Mouse (Mus musculus) left cerebral cortex, postnatal 14 days (tissue): ENCODE results near the gene Coq5. TPM values are rescaled to one million over a fixed set of nuclear protein-coding genes. Genes with fewer than 3 reads are reported as not detected.
"Not testable (repeated sequence)": the region's sequence is repeated elsewhere in the genome, so short reads cannot be mapped to it uniquely, and the experiment has no call there.

Experiments
- DNase-seq, 2 experiments: peaks; one replicate each; pipeline ENCODE4 v3.0.0; 2021 to 2022; ENCODE audit warnings: low spot score in 2 of 2, mixed read lengths in 1 of 2
- intact Hi-C: fragments of 180-260 bp; cut with DNase I; formaldehyde crosslinking; loops from one replicate; pipeline ENCODE4 v1.15.1; 2025
- total RNA-seq, 2 experiments: library from RNA; stranded (reverse); gene quantifications; 2 replicates each; pipeline ENCODE4 v1.2.3; 2021

Gene Coq5
- total RNA-seq, 2 experiments from 2014 or later = 38.2 to 38.8 TPM

DNA sequence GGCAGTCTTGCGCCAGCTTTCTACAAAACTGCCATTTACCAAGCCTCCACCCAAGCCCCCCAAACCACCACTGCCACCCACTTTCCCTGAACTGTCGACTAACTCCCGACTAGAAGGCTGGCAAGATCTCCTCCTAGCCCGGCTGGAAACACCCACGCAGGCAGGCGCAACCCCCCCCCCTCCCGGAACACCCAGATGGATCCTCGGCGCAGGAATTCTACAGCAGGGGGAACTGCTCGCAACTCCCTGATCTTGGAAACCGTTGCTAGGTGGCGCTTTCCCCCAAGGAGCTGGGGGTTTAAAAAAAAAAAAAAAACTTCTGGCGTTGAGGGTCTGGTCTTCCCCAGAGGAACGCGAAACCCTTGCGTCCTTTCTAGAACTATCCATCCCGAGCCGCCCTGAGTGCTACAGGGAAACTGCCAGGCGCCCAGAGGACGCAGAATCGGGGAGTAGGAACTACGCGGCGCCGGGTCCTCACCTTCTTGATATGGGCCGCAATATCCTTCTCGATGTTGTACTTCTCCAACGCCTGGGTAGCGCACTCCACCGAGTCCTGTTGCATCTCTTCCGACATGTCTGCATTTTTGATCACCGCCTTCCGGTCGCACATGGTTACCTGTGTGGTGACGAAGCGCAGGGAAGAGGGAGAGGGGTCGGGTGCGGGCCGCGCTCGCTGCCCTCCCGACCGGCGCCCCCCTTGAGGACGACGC is 20.7 kb downstream of the Coq5 start:
- intact Hi-C loops = loop anchor here (1.0 to 5.0 kb wide), 2 partner anchors 19 to 42 kb away; partner anchors contain the start of genes Gatc and Triap1
- DNase-seq = peak; percentile 62 to 74

DNA sequence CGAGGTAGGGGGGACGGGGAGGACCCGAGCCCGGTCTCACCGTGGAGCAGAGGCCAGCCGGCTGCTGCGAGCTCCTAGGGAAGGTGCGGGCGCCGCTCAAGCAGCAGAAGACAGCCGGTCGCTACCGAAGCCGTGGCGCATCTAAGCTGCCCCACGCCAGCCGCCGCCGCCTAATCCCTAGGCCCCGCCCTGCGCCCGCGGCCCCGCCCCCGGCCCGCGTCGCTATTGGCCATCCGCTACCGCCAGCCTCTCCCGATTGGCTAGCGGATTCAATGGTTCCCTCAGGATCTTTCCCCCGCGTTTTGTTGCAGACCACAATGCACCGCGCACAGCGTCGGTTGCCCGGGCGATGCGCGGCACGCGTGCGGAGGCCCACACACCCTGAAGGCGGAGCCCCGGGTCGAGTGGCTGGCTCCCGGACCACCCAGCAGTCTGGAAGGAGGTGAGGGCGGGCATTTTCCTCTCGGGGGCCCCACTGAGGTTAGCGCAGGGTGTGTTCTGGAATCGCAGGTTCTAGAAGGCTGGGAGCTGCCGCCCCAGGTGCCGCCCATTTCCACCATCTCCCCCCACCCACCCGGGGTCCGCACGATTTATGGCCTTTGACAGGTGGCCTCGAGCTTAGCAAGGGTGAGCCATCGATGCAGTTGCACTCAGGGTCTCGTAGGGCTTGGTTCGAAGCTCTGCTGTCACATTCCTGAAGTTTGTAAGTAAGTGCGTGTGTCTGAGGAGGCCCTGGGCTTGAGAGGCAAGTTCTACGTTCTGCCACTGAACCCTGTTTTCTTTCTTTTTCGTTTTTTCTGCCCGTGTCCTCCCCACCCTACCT is 21.5 kb downstream of the Coq5 start, which contains the start of gene Dynll1:
Gene Dynll1 (minus strand): TSS at position 208 of the 823 bp plus-strand sequence.
- intact Hi-C loops = loop anchor here (1.0 to 5.0 kb wide), 2 partner anchors 18 to 41 kb away; partner anchors contain the start of genes Gatc and Triap1
- peak; percentile 99 to 100 for DNase-seq

DNA sequence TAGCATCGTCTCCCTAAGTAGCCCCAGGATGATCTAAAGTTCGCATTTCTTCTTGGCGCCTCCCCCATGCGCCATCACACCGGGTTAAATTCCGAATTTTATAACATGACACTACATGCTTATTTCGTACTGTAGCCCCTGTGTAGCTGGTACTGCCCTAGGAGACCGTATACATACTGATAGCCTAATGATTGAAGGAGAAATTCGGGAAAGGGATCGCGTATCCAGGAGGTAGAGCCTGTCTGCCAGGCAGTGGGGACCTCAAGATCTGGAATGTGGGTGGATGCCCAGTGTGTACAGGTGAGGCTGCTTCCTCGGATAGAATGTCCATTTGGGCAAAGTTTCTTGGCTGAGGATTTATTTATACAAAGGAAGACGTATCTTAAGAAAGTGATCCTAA is 22.1 kb downstream of the Coq5 start:
- no peak for DNase-seq
- intact Hi-C loops = loop anchor here (5.0 kb wide), 1 partner anchor 41 kb away; the partner anchor contains the start of genes Gatc and Triap1

DNA sequence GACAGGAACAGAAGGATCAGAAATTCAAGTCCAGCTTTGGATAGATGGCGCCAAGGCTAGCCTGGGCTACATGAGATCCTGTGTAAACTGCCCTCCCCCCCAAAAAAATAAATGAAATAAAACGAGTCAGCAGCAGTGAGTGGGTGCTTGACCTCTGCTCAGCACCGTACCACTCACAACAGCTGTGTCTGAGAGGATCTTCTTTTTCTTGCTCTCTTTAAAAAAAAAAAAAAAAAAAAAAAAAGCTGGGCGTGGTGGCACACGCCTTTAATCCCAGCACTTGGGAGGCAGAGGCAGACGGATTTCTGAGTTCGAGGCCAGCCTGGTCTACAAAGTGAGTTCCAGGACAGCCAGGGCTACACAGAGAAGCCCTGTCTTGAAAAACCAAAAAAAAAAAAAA is 22.7 kb downstream of the Coq5 start:
- intact Hi-C loops = loop anchor here (5.0 kb wide), 1 partner anchor 40 kb away; the partner anchor contains the start of genes Gatc and Triap1
- DNase-seq = not testable (repeated sequence)

DNA sequence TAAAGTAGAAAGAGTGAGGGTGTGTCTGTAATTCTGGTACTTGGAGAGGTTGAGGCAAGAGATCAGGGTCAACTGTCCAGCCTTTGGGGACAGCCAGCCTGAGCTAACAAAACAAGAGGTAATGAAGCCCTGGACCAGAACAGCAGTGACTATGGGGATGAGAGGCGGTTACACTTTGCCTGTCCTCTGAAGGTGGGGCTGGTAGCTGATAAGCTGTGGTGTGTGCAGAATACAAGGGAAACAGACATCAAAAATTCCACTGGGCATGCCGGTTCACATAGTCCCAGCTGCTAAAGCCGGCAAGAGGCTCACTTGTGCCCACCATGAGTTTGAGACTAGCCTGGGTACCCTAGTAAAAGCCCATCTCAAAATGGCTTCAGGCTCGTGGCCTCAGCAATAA is 32.9 kb downstream of the Coq5 start:
- no peak for DNase-seq
- intact Hi-C loops = no loop called here

DNA sequence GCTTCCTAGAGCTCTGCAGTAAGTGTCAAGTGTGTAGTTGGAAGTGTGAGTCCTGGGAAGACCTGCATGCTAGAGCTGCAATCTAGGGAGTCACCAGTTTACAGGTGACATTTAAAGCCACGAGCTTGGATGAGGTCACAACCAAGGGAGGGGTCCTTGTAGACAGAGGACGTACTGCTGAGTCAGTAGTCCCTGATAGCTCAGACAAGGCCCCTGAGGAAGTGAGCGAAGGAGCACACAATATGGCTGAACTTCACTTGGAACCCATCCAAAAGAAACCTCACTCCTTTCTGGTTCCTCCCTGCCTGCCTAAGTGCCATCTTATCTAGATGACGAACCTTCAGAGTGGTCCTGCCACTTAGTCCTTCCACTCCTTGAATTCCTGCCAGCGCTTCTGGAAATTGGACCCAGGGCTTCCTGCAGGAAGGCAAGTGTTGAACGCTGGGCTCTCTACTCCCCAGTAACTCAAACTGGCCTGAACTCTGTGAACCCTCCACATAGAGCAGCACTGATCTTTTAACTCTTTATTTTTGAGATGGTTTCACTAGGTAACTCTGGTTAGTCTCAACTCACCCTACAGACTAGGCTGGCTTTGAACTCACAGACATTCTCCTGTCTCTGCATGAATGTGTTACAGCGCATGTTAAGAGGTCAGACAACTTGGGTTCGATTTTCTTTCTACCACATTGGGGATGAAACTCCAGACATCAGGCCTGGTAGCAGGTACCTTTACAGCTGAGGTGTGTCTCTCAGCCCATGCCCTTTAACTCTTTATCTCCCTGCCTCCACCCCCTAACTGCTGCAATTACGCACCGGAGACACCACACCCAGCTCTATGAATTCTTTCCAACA is 33.6 kb downstream of the Coq5 start:
- intact Hi-C loops = no loop called here
- DNase-seq = no peak

DNA sequence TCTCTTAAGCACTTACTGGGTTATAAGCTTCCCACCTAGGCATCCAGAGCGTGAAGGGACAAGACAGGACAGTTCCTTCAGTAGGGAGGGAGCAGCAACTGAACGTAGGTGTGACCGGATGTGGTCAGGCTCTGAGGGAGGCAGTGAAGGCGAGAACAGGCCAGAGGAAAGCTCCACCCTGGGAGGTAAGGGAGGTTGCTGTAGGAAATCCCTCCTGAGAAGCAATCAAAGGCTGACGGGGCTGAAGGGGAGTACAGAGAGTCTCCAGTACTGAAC is 34.1 kb downstream of the Coq5 start:
- intact Hi-C loops = no loop called here
- DNase-seq = no peak

DNA sequence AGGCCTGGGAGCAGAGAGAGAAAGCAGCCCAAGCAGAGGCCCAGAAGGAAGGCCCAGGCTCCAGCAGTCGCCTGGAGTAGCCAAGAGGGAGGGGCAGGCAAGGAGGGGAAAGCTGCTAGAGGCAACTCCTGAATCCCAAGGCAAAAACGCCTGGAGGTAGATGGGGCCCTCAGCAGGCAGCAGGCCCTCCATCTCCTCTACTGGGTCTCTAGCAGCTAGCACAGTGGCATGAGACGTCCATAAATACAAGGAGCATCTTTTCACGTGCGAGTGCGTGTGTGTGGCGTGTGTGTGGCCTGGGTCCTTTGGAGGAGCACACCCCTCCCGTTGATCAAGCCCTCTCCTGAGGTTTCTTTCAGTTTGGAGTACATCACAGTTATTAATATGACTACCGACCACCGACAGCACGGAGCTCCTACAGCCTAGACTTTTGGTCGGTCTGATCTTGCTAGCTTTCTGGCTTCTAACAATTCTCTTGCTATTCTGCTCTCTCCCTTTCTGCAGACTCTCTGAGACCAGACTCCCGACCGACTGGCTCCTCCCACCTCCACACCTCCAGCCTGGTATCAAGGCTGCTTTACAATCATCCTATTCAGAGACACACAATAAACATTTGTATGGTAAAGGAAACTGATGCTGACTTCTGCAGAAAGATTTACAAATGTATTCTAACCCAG is 37.6 kb downstream of the Coq5 start:
- intact Hi-C loops = no loop called here
- no peak for DNase-seq

DNA sequence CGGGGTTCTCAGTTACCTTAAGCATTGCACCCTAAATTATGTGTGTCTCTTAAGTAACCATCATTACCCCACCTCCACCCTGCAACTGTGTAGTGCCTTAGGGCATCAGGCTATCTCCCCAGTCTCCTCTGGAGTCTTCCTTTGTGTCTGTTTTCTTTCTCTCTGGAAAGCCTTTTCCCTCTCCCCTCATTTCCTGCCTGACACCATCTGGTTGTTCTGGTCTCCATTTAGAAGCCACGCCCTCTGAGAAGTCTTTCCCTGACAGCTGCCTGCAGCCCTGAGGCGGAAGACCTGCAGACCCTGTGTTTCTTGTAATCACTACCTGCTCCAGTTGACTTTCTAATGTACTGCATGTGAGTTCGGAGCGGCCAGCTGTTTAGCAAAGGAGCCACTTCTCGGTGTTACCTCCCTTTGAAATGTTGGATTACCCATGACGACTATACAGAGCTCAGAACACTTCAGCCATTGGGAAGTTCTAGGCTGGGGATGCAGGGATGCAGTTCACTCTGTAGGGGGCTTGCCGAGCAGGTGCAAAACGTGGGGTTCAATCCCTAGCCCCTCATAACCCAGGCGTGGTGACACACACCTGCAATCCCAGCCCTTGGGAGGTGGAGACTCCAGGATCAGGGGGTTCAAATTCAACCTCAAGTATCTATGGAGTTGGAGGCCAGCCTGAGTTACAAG is 38.3 kb downstream of the Coq5 start:
- no peak for DNase-seq
- intact Hi-C loops = no loop called here

DNA sequence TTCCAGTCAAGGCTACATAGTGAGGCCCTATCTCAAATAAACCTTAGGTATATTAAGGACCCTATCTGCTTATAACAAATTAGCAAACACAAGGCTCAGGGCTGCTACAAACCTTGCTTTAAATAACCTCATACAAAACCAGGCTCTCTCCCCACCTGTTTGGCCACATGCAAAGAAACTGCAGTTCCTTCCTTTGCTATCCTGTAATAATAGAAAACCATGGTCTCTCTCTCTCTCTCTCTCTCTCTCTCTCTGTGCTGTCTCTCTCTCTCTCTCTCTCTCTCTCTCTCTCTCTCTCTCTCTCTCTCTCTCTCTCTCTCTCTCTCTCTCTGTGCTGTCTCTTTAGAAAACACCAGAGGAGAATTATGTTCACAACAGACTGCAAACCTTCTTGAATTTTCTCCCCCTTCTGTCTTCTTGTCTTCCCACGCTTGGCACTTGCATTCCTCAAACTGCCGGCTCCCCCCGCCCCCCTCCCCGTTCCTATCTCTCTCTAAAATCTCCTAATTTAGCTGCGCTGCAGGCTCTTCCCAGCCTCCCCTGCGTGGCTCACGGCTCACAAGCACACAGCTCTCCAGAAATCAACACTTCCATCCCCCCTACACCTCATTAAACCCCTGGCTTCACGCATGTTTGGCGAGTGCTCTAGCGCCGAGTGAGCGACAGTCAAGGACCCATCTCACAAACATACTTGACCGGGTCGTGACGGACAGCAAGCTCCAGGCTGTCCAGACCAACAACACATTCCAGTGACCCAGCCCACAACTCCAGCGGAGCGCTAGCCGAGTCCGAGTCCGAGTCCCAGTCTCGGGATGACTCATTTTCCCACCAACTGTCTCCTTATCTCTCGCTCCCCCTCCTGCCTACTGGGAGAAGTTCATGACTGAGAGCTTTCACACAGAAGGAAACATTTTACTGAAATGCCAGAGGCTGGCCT is 39.8 kb downstream of the Coq5 start:
- intact Hi-C loops = loop anchor here (1.0 kb wide), 1 partner anchor 19 kb away; the partner anchor contains the start of gene Dynll1

DNA sequence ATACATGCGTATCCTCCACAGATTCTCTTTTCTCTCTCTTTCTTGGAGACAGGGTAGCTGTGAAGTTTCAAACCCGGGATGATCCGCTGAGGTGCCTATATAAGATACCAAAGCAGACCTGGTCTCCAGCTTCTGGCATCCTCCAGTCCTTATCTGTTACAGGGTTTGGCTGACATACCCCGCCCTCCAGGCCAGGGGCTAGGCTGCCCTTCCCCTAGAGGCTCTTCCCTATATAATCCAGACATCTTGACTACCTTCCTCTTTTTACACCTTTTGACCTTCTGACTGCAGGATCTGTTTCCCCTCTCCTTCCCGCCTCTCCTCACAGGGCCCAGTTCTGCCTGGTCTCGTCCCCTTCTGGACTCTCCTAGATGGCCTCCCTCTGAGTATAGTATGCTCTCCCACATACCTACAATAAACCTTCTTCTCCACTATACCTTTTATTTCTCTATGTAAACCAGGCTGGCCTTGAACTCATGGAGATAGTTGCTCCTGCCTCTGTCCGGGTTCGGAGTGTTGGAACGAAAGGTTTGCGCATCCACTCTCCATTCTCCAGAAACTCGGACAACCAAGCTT is 46.9 kb downstream of the Coq5 start:
- DNase-seq = no peak
- intact Hi-C loops = no loop called here

More for the DNA sequence above, 39.8 kb downstream of the Coq5 start:
- peak; percentile 76 to 87 for DNase-seq

DNA sequence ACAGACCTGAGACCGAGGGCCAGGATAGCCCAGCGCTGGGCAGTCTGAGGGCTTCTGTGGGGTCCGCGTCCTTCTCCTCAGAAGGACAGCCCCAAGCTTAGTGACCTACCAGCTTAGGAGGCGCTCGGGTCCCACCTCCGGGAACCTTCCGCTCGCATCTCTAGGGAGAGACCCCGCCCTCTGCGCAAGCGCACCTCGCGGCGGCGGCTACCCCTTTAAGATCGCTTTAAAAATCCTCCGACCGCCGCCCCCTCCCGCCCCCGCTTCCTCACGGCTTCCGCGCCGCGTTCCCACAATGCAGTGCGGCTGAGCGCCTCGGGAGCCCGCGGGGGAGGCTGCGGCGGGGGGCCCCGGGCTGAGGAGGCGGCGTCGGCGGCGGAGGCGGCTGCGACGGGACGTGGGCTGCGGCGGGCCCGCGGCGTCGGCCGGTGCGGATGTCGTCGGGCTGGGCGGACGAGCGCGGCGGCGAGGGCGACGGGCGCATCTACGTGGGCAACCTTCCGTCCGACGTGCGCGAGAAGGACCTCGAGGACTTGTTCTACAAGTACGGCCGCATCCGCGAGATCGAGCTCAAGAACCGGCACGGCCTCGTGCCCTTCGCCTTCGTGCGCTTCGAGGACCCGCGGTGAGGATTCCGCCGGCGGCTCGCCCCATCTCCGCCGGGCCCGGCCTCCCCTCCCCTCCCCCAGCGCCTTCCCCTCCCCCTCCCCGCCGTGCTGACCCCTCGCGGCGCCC is 47.6 kb downstream of the Coq5 start, which contains the start of gene Srsf9:
Gene Srsf9 (plus strand): TSS at position 303 of the 735 bp plus-strand sequence.
- peak; percentile 95 to 96 for DNase-seq
- intact Hi-C loops = no loop called here

DNA sequence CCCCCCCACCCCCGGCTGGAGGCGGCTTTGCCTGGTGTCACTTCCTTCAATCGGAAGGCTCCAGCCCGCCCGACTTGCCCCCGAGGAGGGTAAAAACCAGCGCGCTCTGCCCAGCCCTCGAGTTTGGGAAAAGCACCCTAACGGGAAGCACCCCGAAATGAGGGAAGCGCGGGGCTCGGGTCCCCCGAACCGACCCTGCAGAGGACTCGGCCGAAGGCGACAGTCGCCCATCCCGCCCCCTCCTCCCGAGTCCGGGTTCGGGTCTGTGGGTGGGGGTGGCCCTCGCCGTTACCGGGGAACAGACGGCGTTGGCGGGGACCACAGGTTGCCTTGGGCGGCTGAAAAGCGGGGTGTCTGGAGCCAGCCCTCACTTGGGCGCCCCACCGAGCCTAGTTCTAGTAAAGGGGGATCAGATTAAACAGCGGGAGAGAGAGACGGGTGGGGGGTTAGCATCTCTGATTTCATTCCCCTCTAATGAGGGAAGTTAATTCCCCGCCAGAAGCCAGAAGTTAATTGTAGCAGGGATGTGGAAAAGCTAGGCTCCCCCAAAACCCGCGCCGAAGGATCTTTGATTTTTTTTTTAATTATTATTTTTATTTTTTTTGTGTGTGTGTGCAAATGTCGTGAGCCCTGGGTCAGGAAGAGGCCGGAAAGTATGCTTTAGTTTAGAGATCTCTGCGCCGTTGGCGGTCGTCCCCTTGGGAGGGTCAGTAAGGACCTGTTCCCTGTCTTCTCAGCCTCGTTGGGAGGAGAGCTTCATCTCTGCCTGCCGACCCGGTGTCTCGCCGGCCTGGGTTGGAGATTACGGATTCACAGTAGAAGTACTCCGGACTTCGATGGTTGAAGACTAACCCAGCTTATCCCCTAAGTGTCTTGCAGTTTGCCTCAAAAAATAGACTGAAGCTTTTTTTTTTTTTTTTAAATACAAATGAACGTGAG is 48.4 kb downstream of the Coq5 start:
- intact Hi-C loops = no loop called here
- peak in 1 of 2 experiments; percentile 31 for DNase-seq

DNA sequence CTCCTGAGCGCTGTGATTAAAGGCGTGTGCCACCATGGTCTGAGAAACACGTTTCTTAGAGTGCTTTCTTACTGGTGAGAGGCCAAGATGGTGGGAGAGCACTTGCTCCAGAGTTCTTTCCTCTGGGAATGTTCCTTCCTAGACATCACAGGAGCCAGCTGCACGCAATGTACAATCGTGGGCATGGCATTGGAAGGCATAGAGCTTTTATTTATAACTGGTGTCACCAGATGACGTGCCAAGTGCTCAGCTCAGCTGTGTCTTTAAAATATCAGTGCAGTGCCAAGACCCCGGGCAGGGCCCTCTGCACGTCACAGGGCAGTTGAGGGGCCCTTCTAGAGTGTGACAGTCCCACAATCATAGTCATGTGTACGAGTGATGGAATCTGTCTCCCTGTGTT is 51.5 kb downstream of the Coq5 start:
- intact Hi-C loops = no loop called here
- DNase-seq = no peak

DNA sequence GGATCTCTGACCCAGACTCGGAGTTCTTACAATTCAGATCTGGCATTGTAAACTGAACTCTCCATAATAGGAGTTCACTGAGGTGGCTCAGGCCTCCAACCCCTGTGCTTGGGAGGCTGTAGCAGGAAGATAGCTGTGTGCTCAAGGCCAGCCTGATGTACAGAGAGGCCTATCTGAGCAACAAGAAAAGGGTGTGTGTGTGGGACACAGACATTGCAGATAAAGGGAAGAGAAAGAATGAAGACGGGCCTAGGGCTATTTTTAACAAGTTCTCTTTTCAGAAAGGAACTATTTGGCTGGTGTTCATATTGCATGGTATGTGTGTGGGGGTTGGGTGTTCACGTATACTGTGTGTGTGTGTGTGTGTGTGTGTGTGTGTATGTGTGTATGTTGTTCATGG is 54.2 kb downstream of the Coq5 start:
- intact Hi-C loops = no loop called here
- DNase-seq = no peak
